Mouse (Mus musculus) frontal cortex, adult 2 months (tissue): Measurements from ENCODE around the gene Il9r. TPM values are rescaled to one million over a fixed set of nuclear protein-coding genes. Genes with fewer than 3 reads are reported as not detected.

Source experiments
- DNase-seq, 2 experiments: peaks; one replicate each; pipeline ENCODE4 v3.0.0; 2022; ENCODE audit warnings: low spot score in 1 of 2; ENCODE audit errors: extremely low spot score in 1 of 2
- polyA plus RNA-seq: library from polyadenylated mRNA; depleted of rRNA; stranded (reverse); fragments of >200 nt; gene quantifications from 2 replicates; pipeline ENCODE4 v1.2.3, GENCODE M21; 2012; rRNA removed

The Il9r gene
- polyA plus RNA-seq: not detected in 2 replicates

DNA sequence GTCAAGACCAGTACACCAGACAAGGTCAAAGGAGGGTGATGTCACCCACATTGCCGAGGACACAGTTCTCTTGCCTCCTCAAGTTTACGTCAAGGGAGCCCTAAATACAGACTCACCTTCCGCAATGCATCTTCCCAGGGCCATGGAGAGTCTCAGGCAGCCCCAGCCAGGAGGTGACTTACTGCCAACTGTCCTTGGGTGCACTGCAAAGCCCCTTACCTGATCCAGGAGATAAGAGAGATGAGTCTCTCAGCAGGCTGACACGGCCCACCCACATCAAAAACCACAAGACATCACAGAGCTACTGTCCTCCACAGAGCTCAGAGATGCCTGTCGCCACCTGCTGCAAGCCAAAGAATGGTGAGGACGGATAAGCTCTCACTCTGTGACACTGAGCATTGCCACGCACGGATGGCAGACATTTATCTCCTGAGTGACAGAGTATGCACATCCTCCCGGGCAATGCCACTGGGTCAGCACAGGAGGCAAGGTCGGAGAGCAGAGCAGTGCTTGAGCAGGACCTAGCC, at the start of gene Il9r:
Gene Il9r, minus strand, starts transcription at position 205 of the 527 bp plus-strand sequence.
- no peak for DNase-seq

DNA sequence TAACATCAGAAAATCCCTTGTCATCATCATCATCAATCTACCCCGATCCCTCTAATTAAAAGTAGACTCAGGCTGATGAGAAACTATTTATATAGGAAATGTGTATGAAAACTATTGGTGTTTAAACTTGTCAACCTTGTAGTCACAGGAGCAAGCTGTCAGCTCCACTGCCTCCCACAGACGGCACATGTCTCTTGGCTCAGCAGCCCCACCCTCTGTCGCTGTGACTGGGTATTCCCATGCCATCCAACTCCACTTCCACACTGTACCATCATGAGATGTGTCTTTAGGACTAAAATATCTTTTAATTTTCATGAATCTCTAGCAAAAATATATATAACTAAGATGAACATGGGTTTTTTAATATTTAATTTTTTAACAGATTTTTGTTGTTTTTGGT, 48.3 kb upstream of the Il9r start:
- no peak for DNase-seq

DNA sequence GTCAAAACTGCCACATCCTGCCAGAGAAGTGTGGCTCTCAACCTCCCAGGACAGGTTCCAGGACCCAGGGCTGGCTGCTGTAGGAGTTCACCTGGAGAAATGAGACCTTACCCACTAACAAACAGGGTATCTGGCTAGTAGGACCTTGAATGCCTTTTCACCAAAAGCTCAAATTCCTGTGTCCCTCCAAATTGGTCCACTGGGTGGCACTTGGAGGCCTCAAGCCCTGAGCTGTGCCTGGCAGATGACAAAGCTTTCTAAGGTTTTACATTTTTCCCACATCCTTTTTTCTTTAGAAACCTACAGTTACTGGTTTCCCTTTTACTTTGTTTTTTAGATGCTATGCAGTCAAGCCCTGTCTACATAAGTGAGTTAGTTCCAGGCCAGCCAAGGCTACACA, 47.0 kb upstream of the Il9r start:
- no peak for DNase-seq

DNA sequence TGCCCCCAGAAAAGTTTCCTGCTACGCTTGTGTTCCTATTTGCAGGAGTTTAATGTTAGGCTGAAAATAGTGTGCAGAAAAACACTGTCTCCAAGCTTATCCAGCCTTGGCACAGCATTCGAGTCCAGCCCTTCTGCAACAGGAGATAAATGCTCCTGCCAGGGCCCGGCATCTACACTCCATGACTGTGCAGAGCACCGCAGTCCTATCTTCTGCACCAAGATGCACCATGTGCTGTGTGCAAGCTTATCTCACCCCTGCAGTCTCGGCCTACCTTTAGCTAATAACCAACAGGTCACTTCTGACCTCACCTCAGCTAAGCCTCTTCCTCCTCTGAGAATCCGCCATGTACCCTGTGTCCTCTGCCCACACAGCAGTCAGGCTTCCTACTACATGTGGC, 45.5 kb upstream of the Il9r start:
- no peak for DNase-seq

DNA sequence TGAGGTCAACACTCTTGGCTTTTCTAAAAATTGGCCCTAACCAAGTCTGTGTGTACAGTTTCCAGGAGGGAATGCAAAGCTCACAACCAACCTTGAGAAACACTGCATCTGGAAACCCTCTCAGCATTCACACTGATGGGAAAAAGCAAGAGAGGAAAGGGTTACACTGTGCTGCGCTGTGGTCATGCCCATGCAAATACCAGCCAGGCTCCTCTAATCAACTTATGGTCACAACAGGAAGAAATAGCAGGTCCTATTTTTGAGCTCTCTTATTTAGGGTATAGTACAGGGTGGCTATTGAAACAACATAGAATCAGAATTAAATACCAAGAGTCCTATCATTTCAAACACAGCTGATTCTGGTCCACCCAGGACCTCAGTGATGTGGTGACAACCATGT, 44.5 kb upstream of the Il9r start:
- DNase-seq: no peak

GRCm38 (mm10) chr11:32244064-32244463, 44.0 kb upstream of the Il9r start:
- no peak for DNase-seq

DNA sequence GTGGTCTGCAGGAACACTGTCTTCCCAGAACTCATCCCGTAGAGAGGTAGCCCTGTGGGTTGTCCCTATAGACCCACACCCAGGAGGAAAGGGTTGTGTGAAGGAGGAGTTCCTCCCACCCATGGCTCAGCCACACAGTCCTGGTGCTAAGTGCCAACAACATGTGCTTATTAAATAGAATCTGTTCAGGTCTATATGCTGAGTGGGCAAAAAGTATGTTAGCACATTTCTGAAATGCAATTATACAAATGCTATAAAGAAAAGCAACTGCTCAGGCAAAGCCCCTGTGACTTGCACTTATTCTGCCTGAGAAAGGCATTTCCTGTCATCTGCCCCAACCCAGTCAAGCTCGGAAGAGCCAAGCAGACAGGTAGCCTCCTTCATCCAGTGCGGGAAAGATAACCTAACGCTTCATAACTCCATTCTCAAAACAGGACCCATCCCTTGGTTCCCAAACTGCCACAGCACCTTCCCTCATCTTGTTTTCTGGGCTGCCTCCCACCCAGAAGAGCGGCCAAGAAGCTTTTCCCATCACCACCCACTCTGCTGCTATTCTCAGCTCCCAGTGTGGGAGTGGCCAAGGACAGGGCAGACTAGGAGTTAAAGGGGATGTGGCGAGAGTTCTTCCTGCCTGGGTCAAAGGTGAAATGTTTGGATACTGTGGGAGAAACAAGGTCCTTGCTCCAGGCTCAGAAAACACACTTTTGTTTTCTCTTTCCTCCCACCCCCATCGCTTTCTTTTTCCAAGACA, 43.3 kb upstream of the Il9r start:
- peak in 1 of 2 experiments; percentile 68 for DNase-seq

DNA sequence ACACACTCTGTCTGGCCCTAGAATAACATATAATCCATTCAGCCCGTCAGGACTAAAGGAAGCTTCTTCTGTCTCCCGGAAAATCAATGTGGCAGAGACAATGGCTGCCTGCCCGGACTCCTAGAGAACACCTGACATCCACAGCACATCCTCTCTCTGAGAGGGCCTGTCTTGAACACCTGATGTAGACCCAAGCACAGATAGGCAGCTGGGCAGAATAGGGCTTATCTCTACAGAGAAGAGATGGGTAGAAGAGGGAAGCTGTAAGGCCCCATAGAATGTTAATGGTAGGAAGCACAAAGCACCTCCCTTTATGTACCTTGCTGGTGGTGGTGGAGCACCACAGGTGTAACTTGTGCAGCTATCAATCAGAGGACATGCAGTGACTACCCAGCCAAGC, 42.1 kb upstream of the Il9r start:
- DNase-seq: no peak

GRCm38 (mm10) chr11:32241391-32241790, 41.3 kb upstream of the Il9r start:
- DNase-seq: no peak

- peak in 1 of 2 experiments; percentile 86 for DNase-seq
These were observed 38.2 kb upstream of the Il9r start for GRCm38 (mm10) chr11:32238093-32238860.

DNA sequence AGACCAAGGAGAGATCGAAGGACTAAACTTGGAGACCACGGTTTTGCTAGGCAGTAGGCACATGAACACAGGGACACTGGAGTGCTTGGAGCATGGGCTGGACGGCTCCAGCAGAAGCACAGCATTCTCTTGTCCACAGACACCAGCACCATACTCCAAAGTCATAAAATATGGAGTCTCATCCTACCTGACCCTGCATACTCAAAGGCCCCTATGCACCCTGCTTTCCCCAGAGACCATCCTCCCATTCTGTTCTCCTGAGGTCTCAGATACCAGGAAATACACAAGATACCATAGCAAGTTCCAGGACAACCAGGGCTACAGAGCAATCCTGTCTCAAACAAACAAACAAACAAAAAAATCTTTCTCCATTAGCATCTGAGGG, 37.3 kb upstream of the Il9r start:
- no peak for DNase-seq

DNA sequence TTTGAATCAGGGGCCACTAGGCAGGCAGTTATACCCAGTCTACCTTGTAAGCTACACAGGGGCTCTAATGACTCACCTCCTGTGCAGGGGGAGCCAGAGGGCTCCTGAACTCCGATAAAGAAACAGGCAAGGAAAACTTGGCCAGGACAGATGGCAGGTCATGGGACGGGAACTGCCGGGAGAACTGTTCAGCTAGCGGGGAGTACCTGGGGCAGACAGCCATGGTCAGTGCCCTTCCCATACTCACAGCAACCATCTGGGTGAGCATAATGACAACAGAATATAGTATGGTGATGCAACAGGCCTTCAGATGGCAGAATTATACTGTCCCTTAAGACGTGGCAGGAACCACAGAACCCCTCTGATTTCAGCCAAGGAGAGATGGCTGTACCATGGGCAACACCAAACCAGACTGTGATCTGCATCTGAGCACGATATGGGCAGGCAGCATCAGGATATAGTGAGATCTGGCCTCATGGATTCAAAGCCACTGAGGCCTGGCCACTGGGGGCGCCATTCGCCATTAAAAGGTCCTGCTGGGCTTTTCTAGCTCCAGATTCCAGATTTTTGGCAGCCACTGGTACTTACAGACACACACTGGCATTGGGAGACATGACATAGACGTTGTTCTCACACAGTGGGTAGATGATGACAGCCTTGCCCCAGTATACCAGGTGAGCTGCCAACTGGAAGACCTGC, 36.8 kb upstream of the Il9r start:
- DNase-seq: no peak

- DNase-seq: no peak
These were observed 36.1 kb upstream of the Il9r start for GRCm38 (mm10) chr11:32236132-32236531.

DNA sequence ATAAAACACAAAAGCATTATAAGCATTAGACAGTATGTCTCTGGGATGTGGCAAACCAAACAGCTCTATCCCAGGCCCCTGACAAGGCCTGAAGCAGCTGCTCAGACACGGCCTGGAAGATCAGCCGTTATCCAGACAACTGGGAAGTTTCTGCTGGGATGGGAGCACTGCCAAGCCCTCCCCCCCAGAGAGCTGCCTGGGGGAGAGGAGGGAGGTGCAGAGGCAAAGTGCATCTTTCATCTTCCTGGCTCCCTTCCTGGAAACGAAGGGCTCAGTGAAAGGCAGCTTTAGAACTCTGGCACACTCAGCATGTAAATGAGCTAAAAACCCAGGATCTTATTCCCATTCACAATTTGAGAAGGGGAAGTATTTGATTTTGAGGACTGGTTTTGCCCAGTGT, 35.6 kb upstream of the Il9r start:
- DNase-seq: peak in 1 of 2 experiments; percentile 81

DNA sequence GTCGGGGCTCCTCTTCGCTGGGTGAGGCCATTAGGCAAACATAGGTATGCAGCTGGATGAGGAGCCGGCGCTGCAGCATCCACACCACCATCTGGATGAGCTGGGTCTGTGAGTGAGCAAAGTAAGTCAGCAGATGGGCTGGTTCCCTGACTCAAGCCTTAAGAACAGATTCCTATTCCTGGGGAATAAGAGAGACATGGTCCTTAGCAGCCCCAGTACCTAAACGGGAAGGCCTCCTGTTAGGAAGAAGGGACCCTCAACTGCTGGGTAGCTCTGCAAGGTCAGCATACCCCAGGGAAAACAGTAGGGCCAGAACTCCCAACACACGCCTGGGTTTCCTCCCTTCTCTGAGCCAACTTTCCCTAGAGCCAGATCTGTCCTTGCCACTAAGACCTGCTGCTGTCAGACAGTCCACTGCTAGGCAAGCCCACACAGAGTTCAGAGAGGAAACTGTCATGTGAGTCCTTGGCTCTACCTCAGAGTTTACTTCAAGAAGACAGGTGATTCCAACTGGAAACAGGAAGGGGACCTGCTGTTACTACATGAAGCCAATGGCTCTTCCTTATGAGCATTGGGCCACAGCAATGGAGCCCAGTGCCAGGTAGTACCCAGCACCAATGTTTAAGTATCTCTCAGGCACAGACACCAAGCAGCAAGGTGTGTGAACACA, 34.9 kb upstream of the Il9r start:
- DNase-seq: no peak

DNA sequence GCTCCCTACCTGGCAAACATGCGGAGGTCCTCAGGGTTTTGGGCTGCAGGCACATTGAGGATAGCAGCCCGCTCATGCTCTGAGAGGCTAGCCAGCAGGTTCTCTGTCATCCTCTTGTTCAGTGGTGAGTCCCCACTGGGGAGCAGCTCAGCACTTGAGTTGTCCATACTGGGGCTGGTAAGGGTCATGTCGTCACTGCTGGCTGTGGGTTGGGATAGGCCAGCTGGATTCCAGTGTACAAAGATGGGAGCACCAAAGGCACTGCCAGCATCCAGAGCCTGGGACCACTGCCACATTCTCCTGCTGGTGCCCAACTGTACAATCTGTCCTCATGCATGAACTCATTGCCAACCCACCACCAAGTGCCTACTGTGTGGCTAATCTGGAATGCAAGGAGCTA, 33.8 kb upstream of the Il9r start:
- DNase-seq: no peak

GRCm38 (mm10) chr11:32232848-32233247, 32.8 kb upstream of the Il9r start:
- no peak for DNase-seq

DNA sequence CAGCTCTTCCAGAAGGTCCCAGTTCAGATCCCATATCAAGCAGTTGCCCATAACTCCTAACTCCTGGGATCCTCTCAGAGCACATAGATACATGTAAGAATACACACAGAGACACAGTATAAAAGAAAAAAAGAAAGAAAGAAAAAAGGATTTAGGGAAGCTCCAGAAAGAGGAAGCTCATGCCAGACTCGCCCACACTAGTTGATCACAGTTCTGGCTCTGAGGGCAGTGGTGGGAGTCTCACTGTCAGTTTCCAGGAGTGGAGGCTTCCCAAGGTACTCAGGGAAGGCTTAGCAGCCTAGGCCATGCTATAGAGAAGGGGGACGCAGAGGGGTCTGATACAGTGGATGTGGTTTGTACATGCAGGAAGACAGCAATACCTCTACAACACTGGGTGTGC, 31.0 kb upstream of the Il9r start:
- peak in 1 of 2 experiments; percentile 74 for DNase-seq

DNA sequence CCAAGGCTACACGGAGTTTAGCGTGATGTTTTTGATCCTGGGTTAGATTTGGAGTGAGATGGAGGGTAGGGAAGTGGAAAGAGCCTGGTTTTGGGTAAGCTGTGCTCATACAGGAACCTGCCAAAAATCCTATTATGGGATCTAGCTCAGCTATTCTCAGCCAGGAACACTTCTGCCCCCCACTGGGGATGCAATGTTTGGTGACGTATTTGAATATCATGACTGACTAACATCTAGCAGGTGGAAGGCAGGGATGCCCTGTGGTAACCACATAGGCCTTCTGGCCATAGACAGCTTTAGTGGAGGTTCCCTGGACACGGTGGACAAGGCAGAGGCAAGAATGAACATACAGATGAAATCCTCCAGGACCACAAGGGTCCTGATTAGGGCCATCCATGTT, 30.1 kb upstream of the Il9r start:
- peak in 1 of 2 experiments; percentile 78 for DNase-seq

GRCm38 (mm10) chr11:32228292-32228845, 28.3 kb upstream of the Il9r start:
- no peak for DNase-seq
